Comparison of ENCODE assay signal across 8 mouse cellular contexts in the genomic region with DNA sequence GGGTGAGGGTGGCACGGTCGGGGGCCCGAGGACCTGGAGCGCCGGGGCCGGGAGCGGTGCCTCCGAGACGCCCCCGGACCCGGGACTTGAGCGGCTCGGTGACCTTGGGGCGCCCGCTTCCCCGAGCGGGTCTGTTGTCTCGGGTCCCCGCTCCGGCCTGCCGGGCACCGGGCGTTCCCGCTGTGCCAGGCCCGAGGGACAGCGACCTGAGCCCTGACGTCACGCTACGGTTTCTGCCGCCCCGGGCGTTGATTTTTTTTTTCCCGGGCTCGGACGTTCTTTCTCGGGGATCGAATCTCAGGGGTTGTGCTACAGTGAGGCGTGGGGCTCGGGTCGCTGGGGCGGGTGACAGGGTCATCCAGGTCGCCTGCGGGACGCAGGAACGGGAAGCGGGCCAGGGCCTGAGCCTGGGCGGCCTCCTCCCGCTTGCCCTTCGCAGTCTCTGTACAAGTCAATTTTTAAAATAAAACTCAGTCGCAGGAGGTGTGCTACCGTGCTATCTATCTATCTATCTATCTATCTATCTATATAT. TPM values are rescaled to one million over a fixed set of nuclear protein-coding genes. Genes with fewer than 3 reads are reported as not detected.
DNase-seq lines count a peak whose midpoint lies in the region; ATAC-seq and TF ChIP-seq lines count a peak whose summit lies in the region.

A gene (minus strand): TSS at position 200 of the 532 bp plus-strand sequence.

- H3K36me3 ChIP-seq in kidney, postnatal 0 days (ENCODE audit: insufficient read depth, low read length) = peaks cover 32% of the 10 kb centered on the region
- H3K36me3 ChIP-seq in megakaryocyte, embryonic 14.5 days (replicated peaks; ENCODE audit: low read length) = peaks cover 58% of the 10 kb centered on the region

- TF ChIP-seq CTCF in kidney, postnatal 0 days (IDR thresholded peaks at IDR 0.05; ENCODE audit: low read depth) = no peak

- H3K27me3 ChIP-seq in kidney, postnatal 0 days (ENCODE audit: insufficient read depth, low read length) = no peaks in the 10 kb centered on the region
- no peaks in the 10 kb centered on the region for H3K27me3 ChIP-seq in megakaryocyte, embryonic 14.5 days (replicated peaks)

- H3K9me3 ChIP-seq in kidney, postnatal 0 days (replicated peaks; ENCODE audit: low read length) = no peaks in the 10 kb centered on the region
- no peaks in the 10 kb centered on the region for H3K9me3 ChIP-seq in megakaryocyte, embryonic 14.5 days

- ATAC-seq in granulocyte monocyte progenitor cell, adult 5-6 weeks (replicated peaks; ENCODE audit: poor library complexity, severe bottlenecking) = peak; percentile 5; the same call in 1 of the 2 replicates
- no peak; the same call in 1 of the 2 replicates for ATAC-seq in kidney, postnatal 0 days (replicated peaks; ENCODE audit: low FRiP score, low read depth)

- H3K4me3 ChIP-seq in kidney, postnatal 0 days (replicated peaks; ENCODE audit: low read depth, low read length) = peak within 1 kb of the TSS; percentile 88
- H3K4me3 ChIP-seq in megakaryocyte, embryonic 14.5 days (replicated peaks) = peak within 1 kb of the TSS; percentile 100

- H3K4me1 ChIP-seq in kidney, postnatal 0 days (replicated peaks; ENCODE audit: insufficient read depth, low read length) = peaks cover 21% of the 10 kb centered on the region; the same call in 1 of the 2 replicates
- H3K4me1 ChIP-seq in megakaryocyte, embryonic 14.5 days = peaks cover 77% of the 10 kb centered on the region

- H3K27ac ChIP-seq in kidney, postnatal 0 days = peak within 1 kb of the TSS; percentile 90

- WGBS in kidney, postnatal 0 days = 0% methylated on average over 37 of the region's 51 CpGs

- peak; percentile 46 for DNase-seq in right cerebral cortex, postnatal 4 days
- no peak for DNase-seq in right cerebral cortex, adult 2 months (ENCODE audit: low spot score in 2 of 2)
- DNase-seq in c-Kit-positive CD71-positive TER-119-positive erythroid progenitor cells, embryonic 14.5 days (ENCODE audit: low spot score) = peak; percentile 26
- DNase-seq in kidney, postnatal 0 days (ENCODE audit: low spot score) = peak; percentile 11
- DNase-seq in MN1 (ENCODE audit: low spot score) = no peak
- DNase-seq in cerebellum, adult 8-10 months = no peak

- peak within 1 kb of the TSS; percentile 96 for H3K9ac ChIP-seq in kidney, postnatal 0 days (ENCODE audit: low read depth, low read length)

- H3K4me2 ChIP-seq in kidney, postnatal 0 days (ENCODE audit: low read length) = peak within 1 kb of the TSS; percentile 92

RNA-seq across cellular contexts. Expression of the gene that starts here (rescaled TPM):
- total RNA-seq in granulocyte monocyte progenitor cell, adult 5-6 weeks (2014; fragmentation: Nextera tagmentation) = 34.9 and 56.5 TPM in 2 replicates
- total RNA-seq in granulocyte monocyte progenitor cell, adult 5-6 weeks (2017) = 36.5 and 61.2 TPM in 2 replicates
- 210 and 213 TPM in 2 replicates for polyA plus RNA-seq in kidney, postnatal 0 days (2015; fragmentation: Nextera tagmentation; extraction: Ambion mirVana)
- polyA plus RNA-seq in megakaryocyte, embryonic 14.5 days (2012; ENCODE audit: insufficient read depth, low replicate concordance) = 61.0 and 78.8 TPM in 2 replicates

Comparison
In these comparisons a context has a peak if more than half of its experiments do, and no peak if none do; other contexts are left out.
1. DNase-seq: peak in right cerebral cortex, postnatal 4 days (single experiment), c-Kit-positive CD71-positive TER-119-positive erythroid progenitor cells, embryonic 14.5 days (single experiment) and kidney, postnatal 0 days (single experiment); none in right cerebral cortex, adult 2 months (0 of 2), MN1 (single experiment) and cerebellum, adult 8-10 months (single experiment).